In the genomic region with DNA sequence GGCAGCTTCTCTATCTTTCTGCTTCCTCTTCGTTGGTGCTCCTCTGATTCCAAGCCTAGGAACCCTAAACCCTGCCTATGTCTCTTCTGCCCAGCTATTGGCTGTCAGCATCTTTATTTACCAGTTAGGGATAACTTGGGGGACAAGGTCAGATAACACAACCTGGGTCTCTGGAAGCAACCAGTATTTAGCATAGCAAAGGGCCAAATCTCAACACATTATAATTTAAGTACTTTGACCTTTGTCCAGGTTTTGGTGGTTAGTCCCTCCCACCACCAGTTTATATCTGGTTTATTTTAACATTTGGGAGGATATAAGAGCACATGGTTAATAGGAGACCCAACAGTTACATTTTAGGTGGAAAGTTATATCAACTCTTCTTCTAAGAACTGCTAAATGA, we compare ENCODE assay signal across 22 mouse cellular contexts.
"Had no signal": no experiment of that assay in that cellular context is flagged by ENCODE, and none has a peak within 500 bp of the region (broad histone marks: within the 10 kb centered on the region; RNA-seq: fewer than 3 reads in every experiment).

No protein-coding gene starts in this region.

- H3K9ac ChIP-seq: kidney, embryonic 15.5 days; limb, embryonic 13.5 days; liver, embryonic 14.5 days; liver, postnatal 0 days; lung, embryonic 14.5 days; midbrain, embryonic 13.5 days; neural tube, embryonic 13.5 days; stomach, embryonic 15.5 days had no signal

- H3K27ac ChIP-seq: kidney, embryonic 15.5 days; layer of hippocampus, adult 2 months; limb, embryonic 10.5 days; limb, embryonic 13.5 days; liver, embryonic 14.5 days; macrophage; midbrain, embryonic 10.5 days; midbrain, embryonic 13.5 days; neural tube, embryonic 13.5 days; stomach, embryonic 15.5 days had no signal

- ATAC-seq: intestine, embryonic 16.5 days; liver, postnatal 0 days; lung, postnatal 0 days; midbrain, embryonic 13.5 days had no signal

- H3K4me3 ChIP-seq: kidney, embryonic 15.5 days; layer of hippocampus, adult 2 months; limb, embryonic 10.5 days; limb, embryonic 13.5 days; midbrain, embryonic 10.5 days; neural tube, embryonic 13.5 days; stomach, embryonic 15.5 days had no signal

- H3K4me2 ChIP-seq: kidney, embryonic 15.5 days; limb, embryonic 13.5 days; lung, embryonic 14.5 days; stomach, embryonic 15.5 days had no signal

- DNase-seq: kidney, adult 18-20 months; kidney, postnatal 25 days; layer of hippocampus, adult 9-11 months; liver; liver, postnatal 0 days; lung, embryonic 14.5 days; retina, postnatal 1 day; right cerebral cortex, postnatal 25 days; spleen, adult 18-20 months; thymus, postnatal 25 days had no signal

- H3K9me3 ChIP-seq: kidney, embryonic 15.5 days; limb, embryonic 10.5 days; limb, embryonic 13.5 days; midbrain, embryonic 10.5 days; midbrain, embryonic 13.5 days; neural tube, embryonic 13.5 days; stomach, embryonic 15.5 days had no signal

- H3K27me3 ChIP-seq: kidney, embryonic 15.5 days; limb, embryonic 13.5 days; midbrain, embryonic 13.5 days; neural tube, embryonic 13.5 days; stomach, embryonic 15.5 days had no signal
